Mouse (Mus musculus): ENCODE measurements around the gene Pmpca.

- no peak for TF ChIP-seq CTCF (IDR thresholded peaks at IDR 0.05; ENCODE audit: low read depth)
- no peak for TF ChIP-seq EP300 (optimal IDR thresholded peaks at IDR 0.05)
These were observed 54.7 kb downstream of the Pmpca start for GRCm38 (mm10) chr2:26443876-26444275.

Measured in stomach, postnatal 0 days (tissue).